Mouse (Mus musculus) adrenal gland, adult (tissue): ENCODE results near the gene Pold1.

ENCODE experiments used
- DNase-seq, 2 experiments: peaks; one replicate each; pipeline ENCODE4 v3.0.0; 2022 to 2023; ENCODE audit warnings: low spot score in 1 of 2; ENCODE audit not compliant: inconsistent age in 2 of 2

Gene Pold1

GRCm38 (mm10) chr7:44548497-44549087 is at the start of gene Pold1:
Pold1 (minus strand) TSS chr7:44548849.
- DNase-seq: peak; percentile 100

GRCm38 (mm10) chr7:44598336-44598735 is 49.7 kb upstream of the Pold1 start:
- DNase-seq: no peak

GRCm38 (mm10) chr7:44597666-44598065 is 49.0 kb upstream of the Pold1 start:
- no peak for DNase-seq

DNA sequence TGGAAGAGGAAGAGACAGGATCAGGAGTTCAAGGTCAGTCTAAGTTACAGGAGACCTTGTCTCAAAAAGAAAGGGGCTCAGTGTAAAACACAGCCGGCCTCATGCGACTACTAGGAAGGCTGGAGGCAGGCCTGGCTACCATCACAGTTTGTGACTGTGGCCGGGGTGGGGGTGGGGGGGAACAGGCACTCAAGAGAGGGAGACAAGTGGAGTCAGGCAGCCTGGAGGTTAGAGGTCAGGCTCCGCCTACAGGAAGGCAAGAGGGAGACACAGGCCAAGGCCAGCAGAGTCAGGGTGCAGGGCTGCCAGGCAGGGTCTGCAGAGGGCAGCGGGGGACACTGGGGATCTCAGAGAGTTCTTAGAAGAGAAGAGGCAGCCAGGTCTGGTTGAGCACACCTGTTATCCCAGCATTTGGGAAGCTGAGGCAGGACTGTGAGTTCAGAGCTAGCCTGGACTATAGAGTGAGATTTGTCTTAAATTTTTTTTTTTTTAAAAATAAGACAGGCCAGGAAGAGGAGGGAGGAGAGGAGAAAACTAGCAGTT is 48.4 kb upstream of the Pold1 start:
- no peak for DNase-seq

GRCm38 (mm10) chr7:44596051-44596450 is 47.4 kb upstream of the Pold1 start:
- no peak for DNase-seq

- no peak for DNase-seq
Observed at GRCm38 (mm10) chr7:44595131-44595561, 46.5 kb upstream of the Pold1 start.

DNA sequence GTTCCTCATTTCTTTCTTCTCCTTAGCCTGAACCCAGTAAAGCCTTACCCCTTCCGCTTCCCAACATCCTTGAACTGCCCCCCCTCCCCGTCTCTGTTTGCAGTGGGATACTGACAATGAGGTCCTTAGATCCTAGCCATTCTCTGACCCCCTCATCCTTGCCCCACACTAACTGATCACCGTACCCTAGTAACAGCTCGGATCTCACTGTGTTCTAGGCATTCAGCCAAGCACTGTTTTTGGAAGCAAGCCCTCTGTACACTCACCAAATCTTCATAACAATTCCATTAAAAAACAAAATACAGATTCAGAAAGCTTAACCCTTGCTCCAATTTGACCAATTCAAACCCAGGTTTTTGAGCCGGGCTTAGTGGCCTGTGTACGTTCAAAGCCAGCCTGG is 45.6 kb upstream of the Pold1 start:
- no peak for DNase-seq

GRCm38 (mm10) chr7:44593775-44594174 is 45.1 kb upstream of the Pold1 start:
- peak; percentile 88 to 92 for DNase-seq

DNA sequence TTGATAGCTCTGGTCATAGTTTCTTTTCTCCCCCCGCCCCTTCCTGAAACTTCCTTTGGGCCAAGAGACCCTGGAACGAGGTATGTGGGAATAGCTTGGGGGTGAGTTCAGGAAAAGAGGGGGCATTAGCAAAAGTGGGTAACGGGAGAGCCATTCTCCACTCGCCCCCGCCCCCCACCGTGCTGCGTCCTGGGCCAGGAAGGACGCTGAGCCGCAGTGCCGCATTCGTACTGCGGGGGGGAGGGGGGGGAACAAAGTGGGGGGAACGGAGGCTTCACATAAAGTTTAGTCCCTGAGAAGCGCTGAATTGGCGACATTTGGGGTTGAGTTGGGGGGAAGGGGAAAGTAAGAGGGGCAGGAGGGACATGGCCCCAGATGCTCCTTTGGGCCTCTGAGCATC is 44.4 kb upstream of the Pold1 start:
- DNase-seq: no peak

DNA sequence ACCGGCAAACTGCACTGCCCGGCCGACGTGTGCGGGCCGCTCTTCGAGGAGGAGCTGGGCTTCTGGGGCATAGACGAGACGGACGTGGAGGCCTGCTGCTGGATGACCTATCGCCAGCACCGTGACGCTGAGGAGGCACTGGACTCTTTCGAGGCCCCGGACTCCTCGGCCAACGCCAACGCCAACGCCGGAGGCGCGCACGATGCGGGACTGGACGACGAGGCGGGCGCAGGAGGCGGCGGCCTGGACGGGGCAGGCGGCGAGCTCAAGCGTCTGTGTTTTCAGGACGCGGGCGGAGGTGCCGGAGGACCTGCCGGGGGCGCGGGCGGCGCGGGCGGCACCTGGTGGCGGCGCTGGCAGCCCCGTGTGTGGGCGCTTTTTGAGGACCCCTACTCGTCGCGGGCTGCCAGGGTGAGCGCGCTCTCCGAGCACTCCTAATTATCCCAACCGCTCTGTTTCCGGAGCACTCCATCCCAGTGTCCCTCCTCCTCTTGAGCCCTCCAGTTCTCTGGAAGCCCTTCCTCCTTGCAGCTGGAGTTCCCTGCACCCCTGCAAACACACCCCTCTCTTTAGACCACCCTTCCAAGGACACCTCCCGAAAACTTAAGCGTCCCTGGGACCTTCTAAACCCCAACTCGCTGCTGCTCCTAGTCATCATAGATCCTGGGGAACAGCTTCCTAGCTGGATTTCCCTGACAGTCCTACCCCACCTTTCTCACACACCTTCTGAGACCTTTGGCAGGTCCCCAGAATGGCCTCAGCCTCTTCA is 42.9 kb upstream of the Pold1 start:
- peak in 1 of 2 experiments; percentile 59 for DNase-seq

- DNase-seq: peak; percentile 93 to 94
Observed at GRCm38 (mm10) chr7:44590402-44591347, 42.0 kb upstream of the Pold1 start, which contains the start of gene Kcnc3. Kcnc3 (plus strand) TSS chr7:44590664.

DNA sequence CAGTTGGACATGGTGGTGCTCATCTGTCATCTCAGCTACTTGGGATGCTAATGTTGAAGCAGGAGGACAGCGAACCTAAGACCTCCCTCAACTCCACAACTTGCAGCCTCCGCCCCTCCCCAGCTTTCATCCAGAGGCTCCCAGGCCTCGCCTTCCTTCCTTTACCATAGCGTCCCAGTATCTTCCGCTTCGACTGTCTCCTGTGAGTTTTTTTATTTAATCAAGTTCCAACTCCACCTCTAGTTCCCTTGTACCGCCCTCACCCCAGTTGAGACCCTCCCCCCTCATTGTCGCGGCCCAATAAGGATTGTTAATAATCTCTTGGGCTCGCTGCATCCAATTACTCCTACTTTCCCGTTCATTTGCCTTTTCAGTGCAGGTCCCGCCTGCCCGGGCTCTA is 41.3 kb upstream of the Pold1 start:
- peak in 1 of 2 experiments; percentile 62 for DNase-seq

GRCm38 (mm10) chr7:44589149-44589548 is 40.5 kb upstream of the Pold1 start:
- peak; percentile 80 to 83 for DNase-seq

GRCm38 (mm10) chr7:44588338-44588737 is 39.7 kb upstream of the Pold1 start:
- no peak for DNase-seq

DNA sequence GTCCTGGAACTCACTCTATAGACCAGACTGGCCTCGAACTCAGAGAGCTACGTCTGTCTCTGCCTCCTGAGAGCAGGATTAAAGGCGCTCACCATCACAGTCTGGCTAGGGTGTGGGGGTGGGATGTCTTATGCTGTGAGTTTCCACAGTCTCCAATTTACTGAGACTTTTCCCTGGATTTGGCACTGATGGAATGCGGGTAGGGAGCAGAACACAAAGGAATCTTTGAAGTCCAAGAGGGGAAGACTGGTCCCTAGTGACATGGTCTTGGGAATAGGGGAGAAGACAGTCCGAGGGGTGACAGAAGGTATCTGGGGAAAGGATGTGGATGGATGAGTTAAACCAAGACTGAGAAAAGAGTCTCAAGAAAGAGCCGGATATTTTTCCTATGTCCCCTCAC is 39.0 kb upstream of the Pold1 start:
- DNase-seq: no peak

- DNase-seq: peak; percentile 57 to 78
Observed at GRCm38 (mm10) chr7:44586930-44587329, 38.3 kb upstream of the Pold1 start.

- no peak for DNase-seq
Observed at GRCm38 (mm10) chr7:44586518-44586917, 37.9 kb upstream of the Pold1 start.

DNA sequence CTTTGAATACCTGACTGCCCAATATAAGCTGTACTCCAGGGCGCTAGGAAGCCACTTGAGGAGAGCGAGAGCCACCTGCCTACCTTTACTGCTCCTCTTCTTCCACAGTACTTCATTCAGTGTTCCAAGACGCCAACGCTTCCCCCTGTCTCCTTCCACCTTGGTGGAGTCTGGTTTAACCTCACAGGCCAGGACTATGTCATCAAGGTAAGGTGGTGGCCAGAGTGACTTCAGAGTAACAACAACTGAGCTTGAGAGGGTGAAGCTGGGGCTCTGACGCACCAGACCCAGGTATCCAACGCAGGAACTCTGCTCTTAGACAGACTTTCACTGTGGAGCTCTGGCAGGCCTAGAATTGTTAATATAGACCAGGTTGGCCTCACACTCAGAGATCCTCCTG is 37.0 kb upstream of the Pold1 start:
- DNase-seq: no peak

DNA sequence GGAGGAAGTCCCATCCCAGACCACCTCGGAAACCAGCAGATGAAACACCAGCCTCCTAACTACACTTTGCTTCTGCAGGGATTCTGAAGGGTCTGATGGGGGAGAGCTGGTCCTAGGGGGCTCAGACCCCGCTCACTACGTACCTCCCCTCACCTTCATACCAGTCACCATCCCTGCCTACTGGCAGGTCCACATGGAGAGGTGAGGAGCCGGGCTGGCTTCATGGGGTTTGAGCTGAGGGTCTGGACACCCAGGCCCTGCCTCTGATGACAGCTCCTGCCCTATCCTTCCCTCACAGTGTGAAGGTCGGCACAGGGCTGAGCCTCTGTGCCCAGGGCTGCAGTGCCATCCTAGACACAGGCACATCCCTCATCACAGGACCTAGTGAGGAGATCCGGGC is 36.3 kb upstream of the Pold1 start:
- DNase-seq: no peak

DNA sequence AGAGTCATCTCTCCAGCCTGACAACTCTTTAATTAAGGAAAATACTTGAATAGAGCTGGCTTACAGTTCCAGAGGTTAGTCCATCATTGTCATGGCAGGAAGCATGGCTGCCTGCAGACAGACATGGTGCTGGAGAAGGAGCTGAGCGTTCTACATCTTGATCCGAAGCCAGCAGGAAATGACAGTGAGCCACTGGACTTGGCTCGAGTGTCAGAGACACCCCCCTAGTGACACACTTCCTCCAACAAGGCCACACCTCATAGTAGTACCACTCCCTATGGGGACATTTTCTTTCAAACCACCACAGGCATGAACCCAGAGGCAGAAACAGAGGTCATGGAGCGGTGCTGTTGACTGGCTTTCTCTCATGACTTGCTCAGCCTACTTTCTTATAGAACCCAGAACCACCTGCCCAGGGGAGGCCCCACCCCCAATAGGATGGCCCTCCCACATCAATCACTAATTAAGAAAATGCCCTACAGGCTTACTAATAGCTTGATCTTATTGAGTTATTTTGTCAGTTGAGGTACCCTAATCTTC is 35.7 kb upstream of the Pold1 start:
- no peak for DNase-seq

DNA sequence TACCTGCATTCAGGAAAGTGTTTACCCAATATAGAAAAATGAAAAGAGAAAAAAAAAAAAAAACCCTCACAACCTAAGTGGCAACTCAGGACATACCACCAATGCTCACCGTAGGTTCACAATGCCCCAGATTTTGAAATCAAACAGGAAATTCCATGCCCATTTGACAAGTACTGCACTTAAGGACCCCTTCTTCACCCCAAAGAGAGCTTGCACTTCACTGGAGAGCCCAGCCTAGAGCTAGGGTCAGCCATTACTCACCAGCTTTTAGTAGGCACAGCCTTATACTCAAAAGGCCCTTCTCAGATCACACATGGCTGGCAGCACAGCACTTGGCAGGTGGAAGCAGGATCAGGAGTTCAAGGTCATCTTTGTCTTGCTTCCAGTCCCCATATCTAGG is 34.5 kb upstream of the Pold1 start:
- no peak for DNase-seq
